Mouse (Mus musculus) megakaryocyte, embryonic 14.5 days (primary cell): ENCODE results near the gene Ros1. TPM values are rescaled to one million over a fixed set of nuclear protein-coding genes. Genes with fewer than 3 reads are reported as not detected.

Source experiments
- H3K27me3 ChIP-seq: replicated peaks from 2 replicates; pipeline ENCODE3; 2012; ENCODE audit warnings: inconsistent platforms
- H3K36me3 ChIP-seq: replicated peaks from 2 replicates; pipeline ENCODE3; 2012; ENCODE audit warnings: low read length, inconsistent platforms, mixed read lengths
- H3K4me1 ChIP-seq: 2 replicates; pipeline ENCODE4 v1.6.1; 2012; ENCODE audit warnings: inconsistent platforms
- H3K4me3 ChIP-seq: replicated peaks from 2 replicates; pipeline ENCODE3; 2012; ENCODE audit warnings: moderate library complexity, mild to moderate bottlenecking, inconsistent platforms
- H3K9me3 ChIP-seq: 2 replicates; pipeline ENCODE4 v1.6.1; 2012; ENCODE audit warnings: inconsistent platforms
- FLI1 ChIP-seq: IDR thresholded peaks from 2 replicates; pipeline ENCODE4 v1.6.1; 2012; ENCODE audit warnings: low read length, inconsistent platforms, mixed read lengths
- GATA1 ChIP-seq: IDR thresholded peaks from 3 replicates; pipeline ENCODE4 v1.6.1; 2012; ENCODE audit warnings: mixed read lengths, low read length, inconsistent platforms, borderline replicate concordance
- polyA plus RNA-seq: library from polyadenylated mRNA; stranded (reverse); fragments of >175 nt; gene quantifications from 2 replicates; pipeline ENCODE4 v1.2.3, GENCODE M21; 2012; ENCODE audit warnings: low replicate concordance; ENCODE audit not compliant: insufficient read depth

Ros1 gene
- polyA plus RNA-seq, 1 experiment, result not detected

GRCm38 (mm10) chr10:52043086-52043485, 152.0 kb downstream of the Ros1 start:
- no peaks in the 10 kb centered on the region for H3K36me3 ChIP-seq
- H3K9me3 ChIP-seq, result no peaks in the 10 kb centered on the region
- H3K27me3 ChIP-seq, result no peaks in the 10 kb centered on the region
- H3K4me3 ChIP-seq, result no peak overlapping the region
- H3K4me1 ChIP-seq, result no peaks in the 10 kb centered on the region
- TF ChIP-seq FLI1, result no peak
- TF ChIP-seq GATA1, result no peak

GRCm38 (mm10) chr10:52039392-52039791, 155.7 kb downstream of the Ros1 start:
- H3K36me3 ChIP-seq, result no peaks in the 10 kb centered on the region
- no peak overlapping the region for H3K4me3 ChIP-seq
- no peak for TF ChIP-seq GATA1
- no peaks in the 10 kb centered on the region for H3K9me3 ChIP-seq
- H3K27me3 ChIP-seq, result no peaks in the 10 kb centered on the region
- no peaks in the 10 kb centered on the region for H3K4me1 ChIP-seq

DNA sequence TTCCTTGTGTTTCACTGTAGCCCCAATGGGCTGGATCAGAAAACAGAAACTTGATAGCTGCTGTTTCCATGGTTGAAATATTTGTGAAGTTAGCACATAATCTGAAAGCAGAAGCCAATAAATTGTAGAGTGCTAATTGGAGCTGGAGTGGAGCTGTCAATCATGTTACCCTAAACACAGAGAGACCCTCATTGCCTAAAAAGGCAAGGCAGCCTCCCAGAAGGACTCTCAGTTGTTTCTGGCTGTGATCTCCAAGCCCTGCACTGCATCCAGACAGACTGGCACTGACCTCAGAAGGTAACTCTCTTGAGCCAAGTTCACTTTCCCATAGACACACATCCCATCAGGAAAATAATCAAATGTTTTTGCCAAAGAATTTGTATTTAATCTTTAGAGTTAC, 161.3 kb downstream of the Ros1 start:
- no peak for TF ChIP-seq GATA1
- TF ChIP-seq FLI1, result no peak
- Histone ChIP-seq H3K4me1 (no peaks in the 10 kb centered on the region), H3K9me3 (no peaks in the 10 kb centered on the region), H3K27me3 (peaks cover 10% of the 10 kb centered on the region), H3K36me3 (no peaks in the 10 kb centered on the region), H3K4me3 (no peak overlapping the region)

- TF ChIP-seq GATA1 (no peak), FLI1 (no peak)
- Histone ChIP-seq H3K36me3 (no peaks in the 10 kb centered on the region), H3K9me3 (peaks cover 8% of the 10 kb centered on the region; the same call in 1 of the 2 replicates), H3K27me3 (peaks cover 48% of the 10 kb centered on the region), H3K4me1 (peaks cover 3% of the 10 kb centered on the region; the same call in 1 of the 2 replicates), H3K4me3 (no peak overlapping the region)
These were observed 165.5 kb downstream of the Ros1 start for GRCm38 (mm10) chr10:52029421-52030080.

GRCm38 (mm10) chr10:52028561-52029370, 166.3 kb downstream of the Ros1 start:
- peaks cover 56% of the 10 kb centered on the region for H3K27me3 ChIP-seq
- H3K9me3 ChIP-seq, result peaks cover 8% of the 10 kb centered on the region; the same call in 1 of the 2 replicates
- H3K4me1 ChIP-seq, result peaks cover 3% of the 10 kb centered on the region; the same call in 1 of the 2 replicates
- no peaks in the 10 kb centered on the region for H3K36me3 ChIP-seq
- TF ChIP-seq FLI1 (no peak), GATA1 (no peak)
- H3K4me3 ChIP-seq, result no peak overlapping the region

DNA sequence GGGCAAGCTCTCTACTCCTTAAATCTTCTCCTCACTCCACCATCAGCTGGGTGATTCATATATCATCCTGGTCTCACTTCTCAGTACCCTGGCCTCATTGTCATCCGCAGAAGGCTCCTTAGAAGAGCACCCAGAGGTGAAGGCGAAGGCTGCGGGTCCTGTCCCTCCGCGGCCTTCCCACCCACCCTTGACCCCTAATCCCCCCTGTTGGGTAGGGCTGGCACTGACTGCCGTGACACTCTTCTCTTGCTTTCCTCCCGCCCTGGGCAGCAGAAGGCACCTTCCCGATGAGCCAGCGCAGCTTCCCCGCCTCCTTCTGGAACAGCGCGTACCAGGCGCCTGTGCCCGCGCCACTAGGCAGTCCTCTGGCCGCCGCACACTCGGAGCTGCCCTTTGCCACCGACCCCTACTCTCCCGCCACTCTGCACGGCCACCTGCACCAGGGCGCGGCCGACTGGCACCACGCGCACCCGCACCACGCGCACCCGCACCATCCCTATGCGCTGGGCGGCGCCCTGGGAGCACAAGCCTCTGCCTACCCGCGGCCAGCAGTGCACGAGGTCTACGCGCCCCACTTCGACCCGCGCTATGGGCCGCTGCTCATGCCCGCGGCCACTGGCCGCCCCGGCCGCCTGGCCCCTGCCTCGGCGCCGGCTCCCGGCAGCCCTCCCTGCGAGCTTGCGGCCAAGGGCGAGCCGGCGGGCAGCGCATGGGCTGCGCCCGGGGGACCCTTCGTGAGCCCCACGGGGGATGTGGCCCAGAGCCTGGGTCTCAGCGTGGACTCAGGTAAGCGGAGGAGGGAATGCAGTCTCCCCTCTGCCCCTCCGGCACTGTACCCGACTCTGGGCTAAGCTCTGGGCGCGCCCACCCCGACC, 167.6 kb downstream of the Ros1 start:
- H3K4me3 ChIP-seq, result peak overlapping the region; percentile 33
- H3K36me3 ChIP-seq, result no peaks in the 10 kb centered on the region
- TF ChIP-seq GATA1 (no peak), FLI1 (no peak)
- H3K9me3 ChIP-seq, result peaks cover 8% of the 10 kb centered on the region; the same call in 1 of the 2 replicates
- peaks cover 8% of the 10 kb centered on the region for H3K4me1 ChIP-seq
- H3K27me3 ChIP-seq, result peaks cover 70% of the 10 kb centered on the region

DNA sequence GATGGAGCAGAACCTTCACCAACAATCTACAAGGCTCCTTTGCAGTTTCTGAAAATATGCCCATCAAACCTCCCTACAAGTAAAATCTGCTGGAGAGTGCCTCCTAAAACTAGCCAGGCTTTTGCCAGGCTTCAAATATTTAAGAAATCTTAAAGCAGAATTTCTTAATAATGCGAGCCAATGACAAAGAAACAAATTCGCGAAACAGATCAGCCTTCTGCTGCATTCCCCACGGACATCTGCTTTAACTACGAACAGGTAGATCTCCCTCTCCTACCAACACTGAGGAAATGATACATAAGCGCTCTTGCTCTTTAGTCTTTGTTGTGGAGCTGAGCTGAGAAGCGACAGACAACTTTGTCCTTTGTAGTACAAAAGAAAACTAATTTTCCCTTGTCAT, 169.2 kb downstream of the Ros1 start:
- peaks cover 14% of the 10 kb centered on the region for H3K4me1 ChIP-seq
- TF ChIP-seq GATA1, result no peak
- no peak for TF ChIP-seq FLI1
- H3K27me3 ChIP-seq, result peaks cover 86% of the 10 kb centered on the region
- H3K36me3 ChIP-seq, result no peaks in the 10 kb centered on the region
- H3K9me3 ChIP-seq, result peaks cover 8% of the 10 kb centered on the region; the same call in 1 of the 2 replicates
- no peak overlapping the region for H3K4me3 ChIP-seq

DNA sequence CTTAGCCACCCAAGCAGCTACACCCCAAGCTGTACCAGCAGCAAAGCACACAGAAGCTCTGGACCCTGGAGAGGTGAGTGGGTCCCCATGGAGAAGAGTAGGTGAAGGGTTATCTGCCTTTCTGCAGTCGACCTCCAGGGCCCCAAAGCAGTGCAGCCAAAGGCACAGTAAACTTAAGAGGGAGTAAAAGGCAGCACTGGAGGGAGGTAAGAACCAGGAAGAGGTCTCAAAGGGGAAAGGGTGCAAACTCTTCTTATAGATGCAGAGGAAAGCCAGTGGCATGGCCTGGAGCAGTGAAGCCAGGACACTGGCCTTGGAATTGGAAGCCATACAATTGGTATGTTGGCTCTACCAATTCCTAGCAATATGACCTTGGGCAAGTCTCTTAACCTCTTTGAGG, 169.8 kb downstream of the Ros1 start:
- H3K4me3 ChIP-seq, result no peak overlapping the region
- H3K9me3 ChIP-seq, result peaks cover 11% of the 10 kb centered on the region; the same call in 1 of the 2 replicates
- H3K4me1 ChIP-seq, result peaks cover 14% of the 10 kb centered on the region
- TF ChIP-seq GATA1 (no peak), FLI1 (no peak)
- H3K36me3 ChIP-seq, result no peaks in the 10 kb centered on the region
- H3K27me3 ChIP-seq, result peaks cover 90% of the 10 kb centered on the region

DNA sequence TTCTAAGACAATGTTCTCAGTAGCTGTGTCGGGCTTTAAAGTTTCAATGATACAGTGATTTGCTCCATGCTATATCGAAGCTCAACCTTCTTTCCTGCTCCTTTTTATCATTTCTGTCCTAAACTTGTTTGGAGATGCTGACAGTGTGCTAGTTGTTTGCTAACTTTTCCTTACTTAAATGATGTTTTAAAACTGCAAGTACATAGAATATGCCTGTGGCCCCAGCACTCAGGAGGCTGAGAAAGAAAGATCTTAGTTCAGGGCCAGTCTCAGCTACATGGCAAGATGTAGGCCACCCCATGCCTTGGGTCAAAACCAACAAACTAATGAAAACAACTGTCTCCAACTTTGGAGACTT, 171.0 kb downstream of the Ros1 start:
- Histone ChIP-seq H3K4me1 (peaks cover 14% of the 10 kb centered on the region), H3K27me3 (peaks cover 86% of the 10 kb centered on the region), H3K9me3 (peaks cover 11% of the 10 kb centered on the region; the same call in 1 of the 2 replicates), H3K4me3 (no peak overlapping the region), H3K36me3 (no peaks in the 10 kb centered on the region)
- TF ChIP-seq GATA1 (no peak), FLI1 (no peak)
